Mouse (Mus musculus): ENCODE results near the gene Gtdc1. TPM values are rescaled to one million over a fixed set of nuclear protein-coding genes. Genes with fewer than 3 reads are reported as not detected.

Gtdc1 gene
- polyA plus RNA-seq, 1 experiment from 2014 or later, result 19.0 TPM

DNA sequence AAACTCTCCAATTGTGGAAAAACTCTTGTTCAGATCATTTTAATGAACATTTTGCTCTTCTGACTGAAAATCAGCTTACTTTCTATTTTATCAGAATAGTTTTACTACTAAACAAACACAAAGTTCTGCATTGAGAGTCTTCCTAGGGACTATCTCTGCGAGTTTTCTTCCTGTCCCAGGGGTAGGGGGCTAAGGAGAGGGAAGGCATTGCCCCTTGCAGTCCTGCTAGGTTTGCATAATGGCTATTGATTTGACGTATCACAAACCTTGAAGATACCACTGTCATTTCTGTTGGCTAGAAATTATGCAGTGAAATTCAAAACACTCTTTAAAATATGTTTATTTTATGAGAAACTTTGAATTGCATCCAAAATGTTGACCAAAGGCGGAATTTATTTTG is 355.6 kb downstream of the Gtdc1 start:
- H3K36me3 ChIP-seq, result no peaks in the 10 kb centered on the region
- ATAC-seq (ENCODE audit: insufficient number of reproducible peaks, insufficient read depth, low FRiP score, low TSS enrichment, low read depth), result no peak
- H3K27ac ChIP-seq, result no peak overlapping the region
- H3K4me2 ChIP-seq, result no peak overlapping the region
- no peak overlapping the region for H3K4me3 ChIP-seq
- 60% methylated on average over 3 of the region's 3 CpGs for WGBS
- H3K9ac ChIP-seq, result no peak overlapping the region
- no peaks in the 10 kb centered on the region for H3K27me3 ChIP-seq
- H3K4me1 ChIP-seq, result peaks cover 4% of the 10 kb centered on the region; the same call in 1 of the 2 replicates
- H3K9me3 ChIP-seq, result no peaks in the 10 kb centered on the region

DNA sequence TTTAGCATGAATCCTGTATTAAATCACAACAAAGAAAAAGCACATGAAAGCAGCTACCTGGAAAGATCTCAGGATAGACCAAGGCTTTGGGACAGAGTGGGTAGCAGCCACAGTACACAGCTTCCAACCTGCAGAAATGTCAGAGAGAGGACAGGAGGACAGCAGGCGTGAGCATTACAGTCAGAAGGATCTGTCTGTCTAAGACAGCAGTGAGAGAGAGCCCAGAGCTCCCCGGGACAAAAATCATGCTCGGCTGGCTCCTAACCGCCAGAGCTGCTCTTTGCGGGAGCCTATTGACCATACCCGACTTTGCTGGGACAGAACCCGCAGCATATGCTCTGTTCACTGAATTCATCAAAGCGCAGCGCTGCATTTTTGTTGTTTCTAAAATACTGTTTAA is 356.3 kb downstream of the Gtdc1 start:
- Histone ChIP-seq H3K9ac (no peak overlapping the region), H3K4me2 (peak overlapping the region; percentile 38), H3K27ac (peak overlapping the region; percentile 45; the same call in 1 of the 2 replicates), H3K4me3 (no peak overlapping the region), H3K9me3 (no peaks in the 10 kb centered on the region), H3K36me3 (no peaks in the 10 kb centered on the region), H3K4me1 (peaks cover 5% of the 10 kb centered on the region), H3K27me3 (no peaks in the 10 kb centered on the region)
- no peak for ATAC-seq (ENCODE audit: insufficient number of reproducible peaks, insufficient read depth, low FRiP score, low TSS enrichment, low read depth)
- 41% methylated on average over 9 of the region's 9 CpGs for WGBS

DNA sequence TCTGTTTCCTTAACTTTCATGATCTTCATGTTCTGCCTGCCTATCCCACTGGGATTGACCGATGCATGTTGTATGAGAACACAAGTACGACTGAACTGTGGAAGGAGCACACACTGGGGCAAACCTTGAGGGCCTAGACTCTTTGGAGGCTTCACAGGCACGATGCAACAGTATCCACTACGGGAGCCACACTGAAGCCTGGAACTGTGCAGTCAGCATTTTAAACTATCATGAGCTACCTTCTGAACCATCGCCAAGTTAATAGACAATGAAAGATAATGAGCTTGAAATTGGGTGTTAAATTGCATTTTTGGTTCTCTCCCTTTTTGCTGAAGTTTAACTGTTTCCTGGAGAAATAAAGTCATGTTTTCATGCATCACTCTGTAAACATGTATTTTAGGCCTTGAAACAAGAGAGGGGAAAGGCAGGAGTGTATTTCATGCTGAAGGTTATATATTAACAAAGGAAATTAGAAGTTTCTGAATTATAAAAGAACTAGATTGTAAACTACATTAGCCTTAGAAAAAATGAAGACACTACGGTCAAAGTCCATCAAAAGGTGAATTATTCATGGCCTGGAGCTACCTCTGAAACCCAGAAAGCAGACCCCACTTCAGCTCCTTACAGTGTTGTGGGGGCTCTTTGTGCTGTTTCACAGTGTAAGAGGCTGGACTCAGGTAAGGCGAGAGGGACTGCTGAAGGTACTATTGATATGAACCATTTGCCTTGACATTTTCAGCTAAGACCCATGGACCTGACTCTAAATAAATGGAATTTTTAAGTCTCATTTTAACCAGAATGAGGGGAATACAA is 358.1 kb downstream of the Gtdc1 start:
- H3K36me3 ChIP-seq, result no peaks in the 10 kb centered on the region
- H3K4me2 ChIP-seq, result no peak overlapping the region
- no peak overlapping the region for H3K9ac ChIP-seq
- ATAC-seq (ENCODE audit: insufficient number of reproducible peaks, insufficient read depth, low FRiP score, low TSS enrichment, low read depth), result no peak
- no peaks in the 10 kb centered on the region for H3K27me3 ChIP-seq
- H3K4me3 ChIP-seq, result no peak overlapping the region
- peaks cover 18% of the 10 kb centered on the region for H3K4me1 ChIP-seq
- no peak overlapping the region for H3K27ac ChIP-seq
- no peaks in the 10 kb centered on the region for H3K9me3 ChIP-seq
- 63% methylated on average over 7 of the region's 7 CpGs for WGBS

DNA sequence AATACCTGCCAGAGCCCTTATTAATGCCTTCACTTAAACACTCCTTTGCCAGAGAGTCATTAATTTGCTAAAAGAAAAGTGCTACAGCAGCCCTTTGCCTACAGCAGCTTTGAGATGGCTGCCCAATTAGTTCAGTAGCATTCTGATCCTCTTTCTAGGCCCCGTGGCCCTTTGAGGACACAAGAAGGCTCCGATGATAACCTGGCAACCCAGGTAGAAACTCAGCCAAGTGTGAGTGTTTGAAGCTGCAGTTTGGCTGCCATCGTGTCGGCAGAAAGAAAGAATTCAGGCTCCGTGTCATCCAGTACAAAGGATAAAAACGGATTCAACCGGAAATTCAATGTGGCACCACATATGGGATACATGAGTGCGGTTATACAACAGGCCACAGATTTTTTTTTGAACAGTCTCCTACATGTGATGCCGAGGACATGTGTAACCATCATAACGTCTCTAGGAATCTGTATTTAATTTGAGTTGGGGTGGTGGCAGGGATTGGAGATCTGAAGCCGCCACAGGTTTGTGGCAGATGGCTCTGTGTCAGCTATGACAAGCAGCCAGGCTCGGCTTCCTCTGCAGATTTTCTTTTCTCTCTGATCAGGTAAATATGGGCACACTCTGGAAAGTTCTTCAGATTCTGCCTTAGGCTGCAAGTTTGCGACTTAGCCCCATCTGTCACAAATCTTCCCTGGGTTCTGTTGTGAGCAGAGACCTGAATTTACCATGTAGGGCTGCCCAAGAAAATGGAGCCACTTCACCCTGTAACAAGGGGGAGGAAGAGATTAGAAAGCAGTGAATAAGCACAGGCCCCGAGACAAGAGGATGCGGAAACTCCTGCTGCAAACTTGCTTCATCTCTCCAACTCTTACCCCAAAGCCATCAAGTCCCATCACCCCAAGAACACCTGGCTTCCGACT is 362.4 kb downstream of the Gtdc1 start:
- peak overlapping the region; percentile 68 for H3K27ac ChIP-seq
- no peak overlapping the region for H3K9ac ChIP-seq
- no peak overlapping the region for H3K4me2 ChIP-seq
- 46% methylated on average over 16 of the region's 16 CpGs for whole genome bisulfite sequencing
- H3K4me3 ChIP-seq, result no peak overlapping the region
- H3K4me1 ChIP-seq, result peaks cover 14% of the 10 kb centered on the region
- no peaks in the 10 kb centered on the region for H3K27me3 ChIP-seq
- H3K36me3 ChIP-seq, result no peaks in the 10 kb centered on the region
- ATAC-seq (ENCODE audit: insufficient number of reproducible peaks, insufficient read depth, low FRiP score, low TSS enrichment, low read depth), result no peak
- H3K9me3 ChIP-seq, result no peaks in the 10 kb centered on the region

DNA sequence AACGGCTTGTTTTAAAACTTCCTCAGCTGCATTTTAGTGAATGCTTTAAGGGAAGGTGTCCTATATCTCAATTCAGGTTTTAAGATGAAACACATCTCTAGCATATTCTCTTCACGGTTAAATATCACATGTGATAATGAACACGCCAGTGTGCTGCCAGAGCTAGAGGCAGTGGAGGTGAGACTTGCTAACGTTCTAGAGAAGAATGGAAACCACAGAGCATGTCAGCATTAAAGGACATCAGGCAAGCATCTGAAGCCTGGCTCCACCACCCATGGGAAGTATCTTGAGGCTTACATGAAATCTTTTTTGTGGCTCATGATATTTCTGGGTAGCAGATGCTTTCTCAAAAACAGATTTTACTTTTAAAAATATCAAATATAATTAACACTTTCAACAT is 365.7 kb downstream of the Gtdc1 start:
- Histone ChIP-seq H3K27me3 (no peaks in the 10 kb centered on the region), H3K4me1 (peaks cover 43% of the 10 kb centered on the region), H3K9ac (no peak overlapping the region), H3K9me3 (no peaks in the 10 kb centered on the region), H3K27ac (no peak overlapping the region), H3K4me3 (no peak overlapping the region), H3K4me2 (no peak overlapping the region), H3K36me3 (no peaks in the 10 kb centered on the region)
- ATAC-seq (ENCODE audit: insufficient number of reproducible peaks, insufficient read depth, low FRiP score, low TSS enrichment, low read depth), result no peak
- 70% methylated on average over 4 of the region's 4 CpGs for WGBS

DNA sequence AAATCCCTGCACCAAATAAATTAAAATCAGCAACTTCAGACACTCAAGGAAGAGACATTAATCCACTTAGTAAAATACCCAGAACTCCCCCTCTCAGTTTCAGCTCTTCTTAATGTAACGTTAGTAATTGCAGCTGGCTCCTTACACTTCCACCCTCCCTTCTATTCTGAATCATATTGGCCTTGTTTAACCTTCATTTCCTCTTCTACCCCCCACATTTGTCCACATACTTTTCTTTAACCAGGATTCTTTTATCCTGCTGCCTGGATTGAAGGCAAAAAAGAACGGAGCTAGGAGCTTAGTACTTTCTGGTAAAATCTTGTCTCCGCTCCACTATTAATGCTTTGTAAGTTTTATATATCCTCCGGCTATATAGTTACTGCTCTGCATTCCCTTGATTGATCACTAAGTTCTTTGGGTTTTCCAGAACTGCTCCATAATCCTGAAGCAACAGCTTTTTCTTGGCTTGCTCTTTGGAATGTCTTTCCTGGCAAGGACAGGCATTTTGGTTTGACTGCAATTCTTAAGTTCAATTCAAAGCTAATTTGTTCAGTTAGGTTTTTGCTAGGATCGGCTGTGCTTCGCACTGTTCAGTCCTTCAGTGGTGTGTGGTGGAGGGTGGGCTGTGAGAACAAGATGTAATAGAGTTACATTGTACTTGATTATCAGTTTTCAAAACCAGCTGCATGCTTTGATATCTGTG is 368.1 kb downstream of the Gtdc1 start:
- WGBS, result 24% methylated on average over 6 of the region's 6 CpGs
- ATAC-seq (ENCODE audit: insufficient number of reproducible peaks, insufficient read depth, low FRiP score, low TSS enrichment, low read depth), result no peak
- Histone ChIP-seq H3K9ac (no peak overlapping the region), H3K9me3 (no peaks in the 10 kb centered on the region), H3K27ac (peak overlapping the region; percentile 22; the same call in 1 of the 2 replicates), H3K27me3 (no peaks in the 10 kb centered on the region), H3K4me2 (no peak overlapping the region), H3K4me3 (no peak overlapping the region), H3K36me3 (no peaks in the 10 kb centered on the region), H3K4me1 (peaks cover 34% of the 10 kb centered on the region)

DNA sequence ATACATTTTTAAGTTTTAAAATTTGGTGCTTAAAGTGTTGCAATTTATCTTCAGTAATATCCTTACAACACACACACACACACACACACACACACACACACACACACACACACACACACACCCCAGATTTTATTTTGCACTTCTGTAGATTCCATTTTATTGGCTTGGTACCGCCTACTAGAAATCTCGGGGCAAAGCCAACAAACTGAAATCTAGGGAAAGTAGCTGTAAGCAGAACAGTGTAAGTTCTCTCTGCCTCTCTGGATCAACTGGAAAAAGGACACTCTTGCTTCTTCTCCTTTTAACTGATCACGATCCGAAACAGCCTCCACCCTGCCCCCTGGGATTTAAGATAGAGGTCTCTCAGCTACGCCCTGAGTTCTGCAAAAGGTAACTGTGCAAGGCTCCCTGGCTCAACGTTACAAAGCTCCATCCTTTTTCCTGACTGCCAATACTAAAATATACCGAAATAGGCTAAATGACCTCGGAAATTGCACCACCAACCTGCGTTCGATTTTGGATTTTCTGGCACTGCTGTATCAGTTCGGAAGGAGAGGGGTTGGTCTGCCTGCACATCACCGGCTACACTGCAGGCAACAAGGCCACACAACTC is 369.7 kb downstream of the Gtdc1 start:
- 27% methylated on average over 12 of the region's 12 CpGs for WGBS
- Histone ChIP-seq H3K9me3 (no peaks in the 10 kb centered on the region), H3K4me2 (peak overlapping the region; percentile 91), H3K36me3 (no peaks in the 10 kb centered on the region), H3K27me3 (no peaks in the 10 kb centered on the region), H3K27ac (peak overlapping the region; percentile 60), H3K4me3 (peak overlapping the region; percentile 51; the same call in 1 of the 2 replicates), H3K4me1 (peaks cover 34% of the 10 kb centered on the region), H3K9ac (peak overlapping the region; percentile 38; the same call in 1 of the 2 replicates)
- no peak for ATAC-seq (ENCODE audit: insufficient number of reproducible peaks, insufficient read depth, low FRiP score, low TSS enrichment, low read depth)

DNA sequence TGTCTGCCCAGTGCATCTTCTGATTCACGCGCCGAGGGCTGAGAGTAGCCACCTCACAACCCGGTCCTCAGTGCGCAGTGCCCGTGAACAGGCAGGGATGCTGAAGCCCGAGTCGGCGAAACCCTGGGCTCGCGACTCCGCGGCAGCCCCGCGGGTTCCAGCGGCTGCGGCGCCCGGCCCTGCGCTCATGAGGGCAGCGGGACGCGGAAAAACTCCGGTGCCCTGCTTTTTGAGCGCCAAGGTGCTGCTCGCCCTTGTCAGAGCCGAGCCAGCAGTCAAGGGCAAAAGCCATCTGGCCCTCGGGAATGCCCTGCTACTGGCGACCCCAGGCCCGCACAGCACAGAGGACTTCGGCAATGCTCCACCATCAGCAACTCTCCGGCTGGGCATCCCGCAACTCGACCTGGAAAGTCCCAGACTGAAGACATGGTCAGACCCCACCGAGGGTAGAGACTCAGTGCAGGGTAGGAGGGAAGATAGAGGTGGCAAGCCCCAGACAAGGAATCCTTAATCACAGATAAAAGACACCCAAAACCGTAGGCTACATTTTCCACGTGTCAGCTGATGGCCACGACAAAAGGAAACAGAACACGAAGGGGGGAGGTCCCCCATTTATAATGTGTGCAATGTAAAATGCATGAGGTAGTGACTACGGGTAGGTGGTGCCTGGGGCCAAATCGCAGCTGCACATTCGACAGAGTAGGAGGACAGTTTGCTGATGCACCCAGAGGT is 370.4 kb downstream of the Gtdc1 start:
- Histone ChIP-seq H3K4me3 (peak overlapping the region; percentile 51), H3K4me1 (peaks cover 34% of the 10 kb centered on the region), H3K9ac (peak overlapping the region; percentile 79), H3K27ac (peak overlapping the region; percentile 60), H3K27me3 (no peaks in the 10 kb centered on the region), H3K4me2 (peak overlapping the region; percentile 91), H3K9me3 (no peaks in the 10 kb centered on the region), H3K36me3 (no peaks in the 10 kb centered on the region)
- WGBS, result under 1% methylated on average over 42 of the region's 42 CpGs
- peak; percentile 74; the same call in 1 of the 2 replicates for ATAC-seq (ENCODE audit: insufficient number of reproducible peaks, insufficient read depth, low FRiP score, low TSS enrichment, low read depth)

DNA sequence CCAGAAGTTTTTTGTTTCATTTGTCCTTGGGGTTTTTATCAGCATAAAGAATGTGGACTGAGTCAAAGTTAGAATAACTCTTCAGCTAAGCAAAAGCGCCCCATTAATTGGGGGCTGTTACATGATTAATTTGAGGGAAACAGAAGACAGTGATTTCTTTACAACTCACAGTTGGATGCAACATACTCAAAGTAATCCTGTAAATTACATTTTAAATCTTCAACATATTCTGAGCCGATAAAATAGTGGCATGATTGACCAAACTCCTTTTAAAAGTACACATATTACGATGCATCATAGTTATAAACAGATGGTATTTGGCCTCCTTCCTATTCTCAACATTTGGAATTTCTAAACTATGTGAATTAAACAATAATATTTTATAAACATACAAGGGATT is 372.7 kb downstream of the Gtdc1 start:
- no peaks in the 10 kb centered on the region for H3K27me3 ChIP-seq
- no peaks in the 10 kb centered on the region for H3K9me3 ChIP-seq
- H3K36me3 ChIP-seq, result no peaks in the 10 kb centered on the region
- H3K4me1 ChIP-seq, result peaks cover 34% of the 10 kb centered on the region
- H3K27ac ChIP-seq, result no peak overlapping the region
- 66% methylated on average over 3 of the region's 3 CpGs for WGBS
- no peak overlapping the region for H3K4me3 ChIP-seq
- H3K9ac ChIP-seq, result no peak overlapping the region
- H3K4me2 ChIP-seq, result no peak overlapping the region
- no peak for ATAC-seq (ENCODE audit: insufficient number of reproducible peaks, insufficient read depth, low FRiP score, low TSS enrichment, low read depth)

DNA sequence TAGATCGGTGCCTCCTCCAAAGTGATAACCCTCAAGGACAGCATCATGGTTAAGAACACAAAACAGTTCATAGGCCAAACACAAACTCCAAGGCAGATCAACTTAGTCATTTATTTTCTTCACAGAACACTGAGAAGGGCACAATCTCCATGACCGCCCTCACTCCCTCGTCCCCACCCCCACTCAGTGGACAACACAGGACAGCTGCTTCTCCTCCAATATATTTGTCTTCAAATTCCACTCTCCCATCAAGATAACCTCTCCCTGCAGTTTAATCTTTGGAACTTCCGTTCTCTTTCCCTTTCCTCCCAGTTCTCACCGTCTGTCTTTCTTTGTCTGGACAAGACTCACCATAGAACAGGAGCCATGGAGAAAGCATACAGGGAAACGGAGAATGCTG is 378.1 kb downstream of the Gtdc1 start:
- WGBS, result 92% methylated on average over 6 of the region's 6 CpGs
- H3K4me3 ChIP-seq, result no peak overlapping the region
- no peaks in the 10 kb centered on the region for H3K9me3 ChIP-seq
- no peaks in the 10 kb centered on the region for H3K36me3 ChIP-seq
- no peak overlapping the region for H3K9ac ChIP-seq
- H3K27ac ChIP-seq, result no peak overlapping the region
- ATAC-seq (ENCODE audit: insufficient number of reproducible peaks, insufficient read depth, low FRiP score, low TSS enrichment, low read depth), result no peak
- H3K4me2 ChIP-seq, result no peak overlapping the region
- H3K4me1 ChIP-seq, result no peaks in the 10 kb centered on the region
- H3K27me3 ChIP-seq, result no peaks in the 10 kb centered on the region

All from embryonic facial prominence, embryonic 13.5 days (tissue).